Mouse (Mus musculus) forebrain, embryonic 16.5 days (tissue): Measurements from ENCODE around the gene 4930507D05Rik. TPM values are rescaled to one million over a fixed set of nuclear protein-coding genes. Genes with fewer than 3 reads are reported as not detected.

Experiments used
- ATAC-seq: fragments of 200-750 bp; cut with Nextera tagmentation; 2 replicates; pipeline ENCODE4 v1.8.0; 2017; ENCODE audit warnings: mild to moderate bottlenecking, moderate library complexity
- H3K27ac ChIP-seq: fragments of 300-500 bp; sonication (generic); 2 replicates; pipeline ENCODE4 v1.5.1; 2014; ENCODE audit warnings: low read length, control low read depth
- H3K27me3 ChIP-seq: fragments of 300-500 bp; sonication (generic); replicated peaks from 2 replicates; pipeline ENCODE4 v1.6.1; 2014; ENCODE audit warnings: low read length; ENCODE audit not compliant: control insufficient read depth, insufficient read depth
- H3K36me3 ChIP-seq: fragments of 300-500 bp; sonication (generic); 2 replicates; pipeline ENCODE4 v1.6.1; 2014; ENCODE audit not compliant: control insufficient read depth, insufficient read depth
- H3K4me1 ChIP-seq: fragments of 300-500 bp; sonication (generic); replicated peaks from 2 replicates; pipeline ENCODE4 v1.6.1; 2014; ENCODE audit warnings: low read length; ENCODE audit not compliant: control insufficient read depth, insufficient read depth
- H3K4me2 ChIP-seq: fragments of 300-500 bp; sonication (generic); 2 replicates; pipeline ENCODE4 v1.6.1; 2014; ENCODE audit warnings: mild to moderate bottlenecking, low read length, control low read depth
- H3K4me3 ChIP-seq: fragments of 300-500 bp; sonication (generic); replicated peaks from 2 replicates; pipeline ENCODE4 v1.5.1; 2014; ENCODE audit warnings: mild to moderate bottlenecking, low read length, control low read depth
- H3K9ac ChIP-seq: fragments of 300-500 bp; sonication (generic); replicated peaks from 2 replicates; pipeline ENCODE4 v1.6.1; 2014; ENCODE audit warnings: low read depth, low read length, control low read depth
- H3K9me3 ChIP-seq: fragments of 300-500 bp; sonication (generic); 2 replicates; pipeline ENCODE4 v1.6.1; 2016; ENCODE audit warnings: low read length; ENCODE audit not compliant: control insufficient read depth
- WGBS: fragments of 180-500 bp; shearing (Covaris S2); extraction: QIAGEN DNeasy Blood & Tissue Kit; methylation state at CpG from one replicate; pipeline ENCODE4 v1.1.7; 2014; 5-methylcytosine and 5-hydroxymethylcytosine counted together
- polyA plus RNA-seq: library from polyadenylated mRNA; unstranded; fragments of >200 nt; fragmentation: Nextera tagmentation; extraction: Ambion mirVana; gene quantifications from 2 replicates; pipeline ENCODE4 v1.2.1, GENCODE M21; 2015

The 4930507D05Rik gene
- 0.81 and 1.1 TPM in 2 replicates for polyA plus RNA-seq

GRCm38 (mm10) chr10:62449364-62450279 lies at the start of gene 4930507D05Rik, which contains the start of gene Supv3l1:
4930507D05Rik (plus strand) TSS chr10:62449489.
Supv3l1 (minus strand) TSS chr10:62449738.
- Histone ChIP-seq H3K27ac (peak within 1 kb of the TSS; percentile 91), H3K9ac (peak within 1 kb of the TSS; percentile 93), H3K4me3 (peak within 1 kb of the TSS; percentile 99), H3K4me1 (peaks cover 15% of the 10 kb centered on the region), H3K36me3 (peaks cover 23% of the 10 kb centered on the region), H3K4me2 (peak within 1 kb of the TSS; percentile 91), H3K9me3 (no peaks in the 10 kb centered on the region), H3K27me3 (no peaks in the 10 kb centered on the region)
- ATAC-seq = peak; percentile 96
- WGBS = under 1% methylated on average over 73 of the region's 73 CpGs

GRCm38 (mm10) chr10:62401641-62402111 lies 47.6 kb upstream of the 4930507D05Rik start:
- Histone ChIP-seq H3K27me3 (no peaks in the 10 kb centered on the region), H3K9ac (no peak overlapping the region), H3K4me2 (no peak overlapping the region), H3K4me1 (no peaks in the 10 kb centered on the region), H3K4me3 (no peak overlapping the region), H3K27ac (no peak overlapping the region), H3K36me3 (no peaks in the 10 kb centered on the region), H3K9me3 (no peaks in the 10 kb centered on the region)
- peak; percentile 49 for ATAC-seq
- 74% methylated on average over 19 of the region's 19 CpGs for WGBS

- ATAC-seq = no peak; the same call in 1 of the 2 replicates
- H3K9ac ChIP-seq = no peak overlapping the region
- WGBS = 54% methylated on average over 14 of the region's 14 CpGs
- no peaks in the 10 kb centered on the region for H3K4me1 ChIP-seq
- H3K9me3 ChIP-seq = no peaks in the 10 kb centered on the region
- H3K4me3 ChIP-seq = no peak overlapping the region
- H3K36me3 ChIP-seq = no peaks in the 10 kb centered on the region
- H3K27ac ChIP-seq = no peak overlapping the region
- no peaks in the 10 kb centered on the region for H3K27me3 ChIP-seq
- H3K4me2 ChIP-seq = peak overlapping the region; percentile 15; the same call in 1 of the 2 replicates
These were observed 44.4 kb upstream of the 4930507D05Rik start for GRCm38 (mm10) chr10:62404901-62405300.

- Histone ChIP-seq H3K9ac (no peak overlapping the region), H3K4me1 (no peaks in the 10 kb centered on the region), H3K4me2 (no peak overlapping the region), H3K27ac (no peak overlapping the region), H3K4me3 (no peak overlapping the region), H3K27me3 (no peaks in the 10 kb centered on the region), H3K36me3 (no peaks in the 10 kb centered on the region), H3K9me3 (no peaks in the 10 kb centered on the region)
- ATAC-seq = 0 out of 2 replicates have a peak, but pooled peaks have one; percentile 40
- WGBS = 11% methylated on average over 5 of the region's 5 CpGs
These were observed 38.3 kb upstream of the 4930507D05Rik start for GRCm38 (mm10) chr10:62410943-62411342.

GRCm38 (mm10) chr10:62411431-62412410 lies 37.6 kb upstream of the 4930507D05Rik start:
- no peaks in the 10 kb centered on the region for H3K9me3 ChIP-seq
- 65% methylated on average over 19 of the region's 19 CpGs for WGBS
- H3K4me1 ChIP-seq = no peaks in the 10 kb centered on the region
- ATAC-seq = no peak
- no peak overlapping the region for H3K9ac ChIP-seq
- no peak overlapping the region for H3K4me3 ChIP-seq
- H3K36me3 ChIP-seq = no peaks in the 10 kb centered on the region
- no peak overlapping the region for H3K4me2 ChIP-seq
- no peaks in the 10 kb centered on the region for H3K27me3 ChIP-seq
- no peak overlapping the region for H3K27ac ChIP-seq

GRCm38 (mm10) chr10:62412906-62413605 lies 36.2 kb upstream of the 4930507D05Rik start:
- Histone ChIP-seq H3K4me2 (no peak overlapping the region), H3K4me1 (no peaks in the 10 kb centered on the region), H3K9ac (no peak overlapping the region), H3K9me3 (no peaks in the 10 kb centered on the region), H3K27me3 (no peaks in the 10 kb centered on the region), H3K4me3 (no peak overlapping the region), H3K36me3 (no peaks in the 10 kb centered on the region), H3K27ac (no peak overlapping the region)
- no peak for ATAC-seq
- WGBS = 33% methylated on average over 8 of the region's 8 CpGs

GRCm38 (mm10) chr10:62413606-62413982 lies 35.7 kb upstream of the 4930507D05Rik start:
- Histone ChIP-seq H3K9me3 (no peaks in the 10 kb centered on the region), H3K36me3 (no peaks in the 10 kb centered on the region), H3K27ac (no peak overlapping the region), H3K4me2 (no peak overlapping the region), H3K9ac (no peak overlapping the region), H3K4me3 (no peak overlapping the region), H3K27me3 (no peaks in the 10 kb centered on the region), H3K4me1 (no peaks in the 10 kb centered on the region)
- WGBS = 54% methylated on average over 4 of the region's 4 CpGs
- no peak for ATAC-seq

GRCm38 (mm10) chr10:62418831-62419356 lies 30.4 kb upstream of the 4930507D05Rik start:
- Histone ChIP-seq H3K27me3 (no peaks in the 10 kb centered on the region), H3K4me3 (no peak overlapping the region), H3K9ac (no peak overlapping the region), H3K4me1 (no peaks in the 10 kb centered on the region), H3K9me3 (no peaks in the 10 kb centered on the region), H3K4me2 (no peak overlapping the region), H3K27ac (no peak overlapping the region), H3K36me3 (no peaks in the 10 kb centered on the region)
- no peak for ATAC-seq
- WGBS = 47% methylated on average over 7 of the region's 7 CpGs
